Mouse (Mus musculus) lung, postnatal 4 days (tissue): ENCODE data around the gene Rabgap1l.

Experiments
- DNase-seq, 2 experiments: peaks; one replicate each; pipeline ENCODE4 v3.0.0; 2021

Gene Rabgap1l

GRCm38 (mm10) chr1:160275248-160275647 is 517.8 kb downstream of the Rabgap1l start:
- DNase-seq, result peak in 1 of 2 experiments; percentile 17

GRCm38 (mm10) chr1:160273133-160273743 is 519.8 kb downstream of the Rabgap1l start:
- DNase-seq, result no peak

- DNase-seq, result peak; percentile 6 to 42
Measured at GRCm38 (mm10) chr1:160271282-160271967, 521.6 kb downstream of the Rabgap1l start.

- no peak for DNase-seq
Measured at GRCm38 (mm10) chr1:160268322-160268721, 524.7 kb downstream of the Rabgap1l start.

GRCm38 (mm10) chr1:160263630-160264346 is 529.2 kb downstream of the Rabgap1l start:
- DNase-seq, result peak; percentile 70 to 80

- DNase-seq, result no peak
Measured at GRCm38 (mm10) chr1:160263053-160263452, 530.0 kb downstream of the Rabgap1l start.

GRCm38 (mm10) chr1:160262415-160262814 is 530.6 kb downstream of the Rabgap1l start:
- no peak for DNase-seq

- DNase-seq, result no peak
Measured at GRCm38 (mm10) chr1:160261849-160262248, 531.2 kb downstream of the Rabgap1l start.

- no peak for DNase-seq
Measured at GRCm38 (mm10) chr1:160260605-160261004, 532.4 kb downstream of the Rabgap1l start.

GRCm38 (mm10) chr1:160259884-160260283 is 533.1 kb downstream of the Rabgap1l start:
- DNase-seq, result peak; percentile 50 to 65

- no peak for DNase-seq
Measured at GRCm38 (mm10) chr1:160253108-160253507, 539.9 kb downstream of the Rabgap1l start.

GRCm38 (mm10) chr1:160251388-160252007 is 541.5 kb downstream of the Rabgap1l start:
- DNase-seq, result no peak

- no peak for DNase-seq
Measured at GRCm38 (mm10) chr1:160250782-160251181, 542.2 kb downstream of the Rabgap1l start.

GRCm38 (mm10) chr1:160249786-160250185 is 543.2 kb downstream of the Rabgap1l start:
- DNase-seq, result no peak

- DNase-seq, result no peak
Measured at GRCm38 (mm10) chr1:160247473-160247872, 545.5 kb downstream of the Rabgap1l start.

GRCm38 (mm10) chr1:160246844-160247243 is 546.2 kb downstream of the Rabgap1l start:
- no peak for DNase-seq

GRCm38 (mm10) chr1:160245954-160246353 is 547.1 kb downstream of the Rabgap1l start:
- no peak for DNase-seq

GRCm38 (mm10) chr1:160244689-160245088 is 548.3 kb downstream of the Rabgap1l start:
- no peak for DNase-seq

- DNase-seq, result no peak
Measured at GRCm38 (mm10) chr1:160240091-160240490, 552.9 kb downstream of the Rabgap1l start.

- no peak for DNase-seq
Measured at GRCm38 (mm10) chr1:160238852-160239443, 554.1 kb downstream of the Rabgap1l start.

- DNase-seq, result no peak
Measured at GRCm38 (mm10) chr1:160237981-160238380, 555.0 kb downstream of the Rabgap1l start.

- peak; percentile 44 for DNase-seq
Measured at GRCm38 (mm10) chr1:160233921-160234320, 559.1 kb downstream of the Rabgap1l start.

- no peak for DNase-seq
Measured at GRCm38 (mm10) chr1:160232113-160232512, 560.9 kb downstream of the Rabgap1l start.
